Mouse (Mus musculus) C2C12 (cell line): ENCODE data around the gene Prex1. TPM values are rescaled to one million over a fixed set of nuclear protein-coding genes. Genes with fewer than 3 reads are reported as not detected.

Source experiments
- H3K27me3 ChIP-seq: one replicate; pipeline ENCODE4 v1.6.1; 2011; ENCODE audit not compliant: control insufficient read depth, insufficient read depth, insufficient read length
- H3K36me3 ChIP-seq: one replicate; pipeline ENCODE4 v1.6.1; 2011; ENCODE audit not compliant: control insufficient read depth, insufficient read depth
- H3K4me3 ChIP-seq: one replicate; pipeline ENCODE4 v1.5.1; 2011; ENCODE audit warnings: mild to moderate bottlenecking, control low read depth; ENCODE audit not compliant: poor library complexity, insufficient read depth, severe bottlenecking
- H3K79me2 ChIP-seq: one replicate; pipeline ENCODE4 v1.6.1; 2011; ENCODE audit not compliant: control insufficient read depth, insufficient read depth
- H3K79me3 ChIP-seq: one replicate; pipeline ENCODE4 v1.6.1; 2011; ENCODE audit warnings: low read depth, control low read depth
- H3ac ChIP-seq: one replicate; pipeline ENCODE3; 2011; ENCODE audit warnings: low read depth; ENCODE audit not compliant: control insufficient read depth, insufficient read length
- CEBPB ChIP-seq: IDR thresholded peaks from one replicate; pipeline ENCODE4 v1.6.1; 2011; ENCODE audit warnings: low read depth, mild to moderate bottlenecking, control low read depth, moderate library complexity
- CTCF ChIP-seq: IDR thresholded peaks from one replicate; pipeline ENCODE4 v1.5.1; 2011; ENCODE audit not compliant: control insufficient read depth, insufficient read depth, insufficient read length
- FOSL1 ChIP-seq: IDR thresholded peaks from one replicate; pipeline ENCODE4 v1.8.0; 2011; ENCODE audit warnings: mild to moderate bottlenecking, low read length; ENCODE audit not compliant: poor library complexity, insufficient read depth, severe bottlenecking
- MAX ChIP-seq: IDR thresholded peaks from one replicate; pipeline ENCODE4 v1.6.1; 2011; ENCODE audit warnings: mild to moderate bottlenecking, control low read depth
- MYOD1 ChIP-seq: IDR thresholded peaks from one replicate; pipeline ENCODE4 v1.6.1; 2011; ENCODE audit warnings: low read depth; ENCODE audit not compliant: control insufficient read depth, insufficient read length
- MYOG ChIP-seq: IDR thresholded peaks from one replicate; pipeline ENCODE4 v1.6.1; 2011; ENCODE audit not compliant: control insufficient read depth, insufficient read length; ENCODE audit errors: extremely low read depth
- USF1 ChIP-seq: IDR thresholded peaks from one replicate; pipeline ENCODE4 v1.6.1; 2011; ENCODE audit warnings: low read depth, mild to moderate bottlenecking, control low read depth, moderate library complexity
- polyA plus RNA-seq: library from polyadenylated mRNA; unstranded; fragments of >200 nt; fragmentation: generic; extraction: Trizol; gene quantifications from one replicate; pipeline ENCODE4 v1.2.1, GENCODE M21; 2012; ENCODE audit warnings: missing spikeins

The Prex1 gene
- polyA plus RNA-seq, 1 experiment: 0.16 TPM

DNA sequence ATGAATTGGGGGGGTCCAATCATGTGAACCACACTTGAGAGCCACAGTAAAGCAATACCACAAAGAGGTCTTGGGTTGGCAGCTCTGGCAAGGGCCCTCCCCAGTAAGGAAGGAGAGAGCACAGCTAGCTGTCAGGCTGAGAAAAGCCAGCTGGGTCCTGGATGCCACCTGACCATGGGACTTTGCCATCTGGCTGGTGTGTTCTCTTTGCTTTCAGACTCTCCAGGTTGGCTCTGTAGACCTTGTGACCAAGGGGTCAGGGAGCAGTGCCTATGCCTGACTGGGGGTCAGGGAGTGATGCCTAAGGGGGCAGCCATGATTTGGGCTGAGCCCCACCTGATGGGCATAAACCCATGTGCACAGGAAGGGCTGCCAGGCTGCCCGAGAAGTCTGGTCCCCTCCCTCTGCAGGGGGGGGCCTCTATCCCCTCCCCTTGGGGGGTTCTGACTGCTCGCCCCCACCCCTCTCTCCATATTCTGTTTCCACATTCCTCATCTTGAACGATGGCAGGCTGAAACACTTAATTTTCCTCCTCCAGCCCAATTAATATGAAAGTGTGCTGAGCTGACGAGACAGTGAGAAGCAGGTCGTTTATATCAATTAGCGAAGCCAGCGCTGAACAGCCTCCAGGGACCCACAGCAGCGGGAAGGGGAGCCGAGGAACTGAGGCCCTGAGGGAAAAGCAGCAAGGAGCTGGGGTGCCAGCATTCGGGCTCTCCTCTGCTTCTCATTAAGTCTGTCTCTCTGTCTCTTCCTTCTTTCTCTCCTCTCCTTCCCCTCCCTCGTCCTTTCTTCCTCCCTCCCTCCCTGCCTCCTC, 172.3 kb downstream of the Prex1 start:
- Histone ChIP-seq H3ac (no peak overlapping the region), H3K79me2 (no peaks in the 10 kb centered on the region), H3K36me3 (no peaks in the 10 kb centered on the region), H3K27me3 (peaks cover 32% of the 10 kb centered on the region), H3K4me3 (no peak overlapping the region), H3K79me3 (no peaks in the 10 kb centered on the region)
- no peak for TF ChIP-seq CTCF
- TF ChIP-seq FOSL1: no peak
- TF ChIP-seq MYOG: no peak
- no peak for TF ChIP-seq MAX
- TF ChIP-seq USF1: no peak
- TF ChIP-seq MYOD1: no peak
- no peak for TF ChIP-seq CEBPB

DNA sequence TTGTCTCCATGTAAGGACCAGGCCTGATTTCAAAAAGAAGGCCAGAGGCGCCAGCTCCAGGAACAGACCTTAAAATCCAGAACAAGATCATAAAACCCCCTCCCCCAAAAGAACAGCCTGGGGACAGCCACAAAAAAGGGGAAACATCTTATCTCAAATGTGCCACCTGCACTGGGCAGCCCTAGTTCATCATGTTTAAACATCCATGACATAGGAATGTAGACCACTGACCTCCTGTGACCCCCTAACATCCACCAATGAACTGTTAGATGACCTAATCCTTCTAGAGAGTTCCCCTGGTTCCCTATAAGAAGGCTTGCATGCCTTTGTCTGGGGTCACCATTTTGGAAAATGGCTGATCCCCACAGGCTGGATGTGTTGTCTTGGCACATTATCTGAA, 173.4 kb downstream of the Prex1 start:
- no peaks in the 10 kb centered on the region for H3K79me2 ChIP-seq
- TF ChIP-seq USF1 (no peak), FOSL1 (no peak), MAX (no peak), CTCF (no peak), MYOG (no peak), CEBPB (no peak), MYOD1 (no peak)
- H3K79me3 ChIP-seq: no peaks in the 10 kb centered on the region
- no peaks in the 10 kb centered on the region for H3K36me3 ChIP-seq
- peaks cover 35% of the 10 kb centered on the region for H3K27me3 ChIP-seq
- H3ac ChIP-seq: no peak overlapping the region
- no peak overlapping the region for H3K4me3 ChIP-seq

DNA sequence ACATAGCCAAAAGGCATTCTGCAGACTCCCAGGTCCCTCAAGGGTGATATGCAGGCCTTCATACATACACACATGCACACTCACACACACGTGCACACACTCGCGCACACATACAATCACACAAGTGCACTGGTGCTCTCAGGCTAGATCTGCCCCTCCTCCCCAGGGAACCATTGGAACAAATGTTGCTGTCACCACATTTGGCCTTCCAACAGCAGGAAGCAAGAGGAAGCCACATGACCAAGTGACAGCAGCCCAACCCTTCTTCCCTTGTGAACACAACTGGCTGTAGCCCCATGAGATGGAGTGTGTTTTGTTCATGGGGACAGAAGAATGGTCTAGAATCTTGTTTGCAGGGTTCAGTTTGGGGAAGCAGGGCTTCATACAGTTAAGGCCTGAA, 176.7 kb downstream of the Prex1 start:
- no peaks in the 10 kb centered on the region for H3K79me3 ChIP-seq
- H3K36me3 ChIP-seq: no peaks in the 10 kb centered on the region
- H3K4me3 ChIP-seq: no peak overlapping the region
- H3K27me3 ChIP-seq: peaks cover 29% of the 10 kb centered on the region
- H3ac ChIP-seq: no peak overlapping the region
- H3K79me2 ChIP-seq: no peaks in the 10 kb centered on the region
- TF ChIP-seq CTCF: no peak
- no peak for TF ChIP-seq MAX
- no peak for TF ChIP-seq MYOG
- TF ChIP-seq CEBPB: no peak
- TF ChIP-seq MYOD1: no peak
- TF ChIP-seq FOSL1: no peak
- TF ChIP-seq USF1: no peak

DNA sequence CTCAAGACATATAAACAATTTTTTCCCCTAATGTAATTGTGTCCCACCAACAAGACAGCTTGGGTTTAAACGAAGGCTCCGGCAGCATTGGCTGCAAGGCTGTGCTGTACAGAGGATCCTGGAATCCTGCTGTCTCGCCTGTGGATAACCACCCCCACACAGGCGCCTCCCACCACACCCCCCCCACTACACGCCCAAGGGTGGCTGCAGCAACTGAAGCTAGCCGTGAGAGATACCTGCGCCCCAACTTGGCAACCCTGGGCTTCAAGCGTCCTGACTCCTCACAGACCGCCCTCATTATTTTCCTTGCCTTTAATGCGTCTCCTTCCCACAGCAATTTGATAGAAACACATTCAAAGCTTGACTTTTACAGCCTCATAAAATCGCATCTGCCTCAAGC, 178.1 kb downstream of the Prex1 start:
- no peaks in the 10 kb centered on the region for H3K79me3 ChIP-seq
- no peak overlapping the region for H3ac ChIP-seq
- H3K4me3 ChIP-seq: no peak overlapping the region
- H3K36me3 ChIP-seq: no peaks in the 10 kb centered on the region
- no peak for TF ChIP-seq USF1
- TF ChIP-seq MAX: no peak
- TF ChIP-seq CTCF: no peak
- no peak for TF ChIP-seq MYOG
- TF ChIP-seq CEBPB: no peak
- TF ChIP-seq MYOD1: no peak
- TF ChIP-seq FOSL1: no peak
- H3K27me3 ChIP-seq: peaks cover 19% of the 10 kb centered on the region
- H3K79me2 ChIP-seq: no peaks in the 10 kb centered on the region

DNA sequence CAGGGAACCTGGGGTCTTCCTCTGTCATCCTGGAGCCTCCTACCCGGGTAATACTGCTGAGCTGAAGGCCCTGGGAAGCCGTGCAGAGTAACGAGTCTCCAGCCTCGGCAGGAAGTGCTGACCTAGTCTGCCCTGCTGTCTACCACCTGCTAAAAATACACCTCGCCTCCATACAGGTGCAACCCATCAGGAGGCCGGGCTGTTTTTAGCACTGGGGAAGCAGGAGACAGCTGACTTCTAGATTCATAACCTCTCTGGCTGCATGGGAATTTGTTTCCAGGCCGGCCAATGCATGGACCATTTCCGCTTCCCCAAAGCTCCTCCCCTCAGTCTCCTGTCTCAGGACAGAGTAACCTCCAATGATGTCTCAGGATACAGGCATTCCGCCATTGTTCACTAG, 187.4 kb downstream of the Prex1 start:
- Histone ChIP-seq H3K79me2 (no peaks in the 10 kb centered on the region), H3K79me3 (no peaks in the 10 kb centered on the region), H3ac (no peak overlapping the region), H3K4me3 (no peak overlapping the region), H3K36me3 (no peaks in the 10 kb centered on the region), H3K27me3 (peaks cover 4% of the 10 kb centered on the region)
- TF ChIP-seq FOSL1: no peak
- no peak for TF ChIP-seq CEBPB
- TF ChIP-seq CTCF: no peak
- no peak for TF ChIP-seq MYOG
- no peak for TF ChIP-seq USF1
- TF ChIP-seq MYOD1: no peak
- no peak for TF ChIP-seq MAX
